Mouse (Mus musculus) splenic B cell, adult 2 months (primary cell): Measurements from ENCODE around the gene Supt16.

Source experiments
- DNase-seq: peaks from one replicate; pipeline ENCODE4 v3.0.0-alpha.2; 2011; ENCODE audit warnings: low read depth, low spot score
- H3K27me3 ChIP-seq: 2 replicates; pipeline ENCODE4 v1.6.1; 2012; ENCODE audit warnings: mild to moderate bottlenecking, low read length, moderate library complexity, mixed read lengths; ENCODE audit not compliant: control insufficient read depth, poor library complexity, insufficient read depth, severe bottlenecking
- H3K36me3 ChIP-seq: 2 replicates; pipeline ENCODE4 v1.6.1; 2012; ENCODE audit warnings: mild to moderate bottlenecking, low read length, moderate library complexity, mixed read lengths; ENCODE audit not compliant: control insufficient read depth, poor library complexity, insufficient read depth, severe bottlenecking

The Supt16 gene

GRCm38 (mm10) chr14:52189519-52189918 is 7.7 kb downstream of the Supt16 start:
- H3K27me3 ChIP-seq, result no peaks in the 10 kb centered on the region
- no peaks in the 10 kb centered on the region for H3K36me3 ChIP-seq
- DNase-seq, result peak; percentile 31

- DNase-seq, result no peak
- Histone ChIP-seq H3K27me3 (no peaks in the 10 kb centered on the region), H3K36me3 (no peaks in the 10 kb centered on the region)
These were observed 8.4 kb downstream of the Supt16 start for GRCm38 (mm10) chr14:52188788-52189187.

- Histone ChIP-seq H3K36me3 (peaks cover 16% of the 10 kb centered on the region; the same call in 1 of the 2 replicates), H3K27me3 (no peaks in the 10 kb centered on the region)
- DNase-seq, result peak; percentile 69
These were observed 30.6 kb downstream of the Supt16 start for GRCm38 (mm10) chr14:52166571-52166970.

- Histone ChIP-seq H3K36me3 (peaks cover 7% of the 10 kb centered on the region; the same call in 1 of the 2 replicates), H3K27me3 (no peaks in the 10 kb centered on the region)
- DNase-seq, result no peak
These were observed 36.3 kb downstream of the Supt16 start for GRCm38 (mm10) chr14:52160911-52161310.

- Histone ChIP-seq H3K27me3 (no peaks in the 10 kb centered on the region), H3K36me3 (peaks cover 3% of the 10 kb centered on the region; the same call in 1 of the 2 replicates)
- DNase-seq, result no peak
These were observed 42.2 kb downstream of the Supt16 start for GRCm38 (mm10) chr14:52155008-52155407.

DNA sequence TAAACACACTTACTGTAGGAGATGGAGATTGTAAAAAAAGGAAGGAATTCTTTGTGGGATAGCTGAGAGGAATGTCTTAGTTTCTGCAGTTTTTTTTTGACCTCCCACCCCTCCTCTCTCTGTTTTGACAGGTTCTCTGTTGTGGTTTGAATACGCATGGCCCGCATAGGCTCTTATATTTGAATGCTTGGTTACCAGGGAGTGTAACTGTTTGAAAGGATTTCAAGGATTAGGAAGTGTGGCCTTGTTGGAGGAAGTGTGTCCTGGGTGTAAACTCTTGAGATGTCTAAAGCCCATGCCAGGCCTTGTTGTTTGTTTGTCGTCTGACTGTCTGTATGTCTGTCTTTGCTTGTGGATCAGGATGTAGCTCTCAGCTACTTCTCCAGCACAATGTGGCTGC is 44.6 kb downstream of the Supt16 start:
- Histone ChIP-seq H3K36me3 (peaks cover 1% of the 10 kb centered on the region; the same call in 1 of the 2 replicates), H3K27me3 (no peaks in the 10 kb centered on the region)
- DNase-seq, result no peak

GRCm38 (mm10) chr14:52152179-52152578 is 45.0 kb downstream of the Supt16 start:
- H3K27me3 ChIP-seq, result no peaks in the 10 kb centered on the region
- DNase-seq, result no peak
- peaks cover 1% of the 10 kb centered on the region; the same call in 1 of the 2 replicates for H3K36me3 ChIP-seq

DNA sequence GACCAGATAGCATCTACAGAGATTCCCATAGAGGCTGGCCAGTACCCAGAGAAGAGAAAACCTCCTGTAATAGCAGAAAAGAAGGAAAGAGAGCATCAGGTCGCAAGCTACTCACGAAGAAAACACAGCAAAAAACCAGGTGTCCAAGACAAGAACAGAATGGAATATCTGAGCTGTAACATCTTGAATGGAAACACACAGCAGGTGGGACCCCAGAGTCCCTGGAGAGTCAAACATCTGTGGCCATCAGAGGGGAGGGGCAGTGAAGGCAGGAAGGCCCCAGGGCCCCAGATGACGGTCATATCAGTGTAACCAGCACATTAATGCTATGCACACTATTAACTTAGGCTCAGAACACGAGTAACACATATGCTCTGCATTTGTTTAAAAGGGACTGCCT is 47.3 kb downstream of the Supt16 start:
- Histone ChIP-seq H3K36me3 (peaks cover 1% of the 10 kb centered on the region; the same call in 1 of the 2 replicates), H3K27me3 (no peaks in the 10 kb centered on the region)
- peak; percentile 42 for DNase-seq

DNA sequence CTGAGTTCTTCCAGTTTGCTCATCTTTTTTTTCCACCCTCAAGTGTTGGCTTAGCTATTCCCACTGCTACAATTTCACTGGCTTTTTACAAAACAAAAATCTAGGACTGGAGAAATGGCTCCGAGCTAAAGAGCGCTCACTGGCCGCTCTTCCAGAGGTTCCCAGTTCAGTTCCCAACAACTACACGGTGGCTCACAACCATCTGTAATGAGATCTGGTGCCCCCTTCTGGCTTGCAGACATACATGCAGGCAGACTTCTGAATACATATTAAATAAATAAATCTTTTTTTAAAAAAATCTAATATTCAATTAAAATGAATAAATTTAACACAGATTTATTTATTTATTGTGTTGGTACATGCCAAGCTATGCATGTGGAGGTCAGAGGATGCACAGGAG is 50.7 kb downstream of the Supt16 start:
- H3K27me3 ChIP-seq, result no peaks in the 10 kb centered on the region
- DNase-seq, result peak; percentile 55
- peaks cover 1% of the 10 kb centered on the region; the same call in 1 of the 2 replicates for H3K36me3 ChIP-seq

- no peaks in the 10 kb centered on the region for H3K27me3 ChIP-seq
- peaks cover 1% of the 10 kb centered on the region; the same call in 1 of the 2 replicates for H3K36me3 ChIP-seq
- DNase-seq, result no peak
These were observed 53.1 kb downstream of the Supt16 start for GRCm38 (mm10) chr14:52144165-52144564.

DNA sequence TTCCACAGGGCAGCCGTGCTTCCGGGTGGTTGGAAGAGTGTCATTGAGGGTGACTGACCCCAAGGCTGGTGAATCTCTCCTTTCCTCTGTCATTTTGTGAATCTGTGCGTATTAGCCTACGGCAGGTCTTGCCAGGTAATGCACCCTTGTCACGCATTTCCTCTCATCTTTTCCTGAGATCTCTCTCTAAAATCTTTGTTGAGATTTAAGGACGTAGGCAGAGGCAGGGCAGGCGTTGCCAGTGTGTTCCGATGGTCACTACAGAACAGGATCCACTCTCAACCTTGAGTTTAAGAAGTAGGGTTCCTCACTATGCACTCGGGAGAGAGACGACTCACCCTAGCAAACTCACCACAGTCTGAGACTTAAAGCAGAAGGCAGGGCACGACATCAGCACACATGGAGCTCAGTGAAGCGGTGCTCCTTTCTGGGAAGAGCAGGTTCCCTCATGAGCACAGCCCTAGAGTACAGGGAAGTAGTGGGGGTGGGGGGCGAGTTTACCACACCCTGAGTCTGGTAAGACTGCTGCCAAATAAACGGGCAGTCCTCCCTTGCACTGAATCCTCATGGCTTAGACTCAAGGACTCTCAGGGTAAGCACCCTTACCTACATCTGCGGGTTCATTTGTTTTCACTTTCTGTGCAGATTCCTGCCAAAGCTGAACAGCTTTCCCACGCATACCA is 55.6 kb downstream of the Supt16 start:
- Histone ChIP-seq H3K27me3 (no peaks in the 10 kb centered on the region), H3K36me3 (no peaks in the 10 kb centered on the region)
- DNase-seq, result peak; percentile 37

GRCm38 (mm10) chr14:52140577-52141444 is 56.4 kb downstream of the Supt16 start:
- Histone ChIP-seq H3K27me3 (no peaks in the 10 kb centered on the region), H3K36me3 (no peaks in the 10 kb centered on the region)
- DNase-seq, result peak; percentile 67

- peak; percentile 29 for DNase-seq
- no peaks in the 10 kb centered on the region for H3K36me3 ChIP-seq
- no peaks in the 10 kb centered on the region for H3K27me3 ChIP-seq
These were observed 63.6 kb downstream of the Supt16 start for GRCm38 (mm10) chr14:52133584-52133983.

DNA sequence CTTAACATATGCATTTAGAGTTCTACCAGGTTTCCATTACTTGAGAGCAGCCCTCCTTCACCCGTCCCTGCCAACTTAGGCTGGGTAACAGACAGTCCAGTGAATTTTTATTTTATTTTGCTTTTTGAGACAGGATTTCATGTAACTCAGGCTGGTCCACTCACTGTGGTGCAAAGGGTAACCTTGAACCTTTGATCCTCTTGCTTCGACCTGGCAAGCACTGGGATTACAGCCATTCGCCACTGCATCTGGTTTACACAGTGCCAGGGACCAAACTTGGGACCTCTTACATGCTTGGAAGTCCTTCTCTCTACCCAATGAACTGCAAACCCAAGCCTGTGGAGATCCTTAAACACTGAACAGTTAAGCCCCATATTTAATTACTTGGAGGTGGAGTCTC is 72.6 kb downstream of the Supt16 start:
- no peaks in the 10 kb centered on the region for H3K27me3 ChIP-seq
- DNase-seq, result no peak
- no peaks in the 10 kb centered on the region for H3K36me3 ChIP-seq

DNA sequence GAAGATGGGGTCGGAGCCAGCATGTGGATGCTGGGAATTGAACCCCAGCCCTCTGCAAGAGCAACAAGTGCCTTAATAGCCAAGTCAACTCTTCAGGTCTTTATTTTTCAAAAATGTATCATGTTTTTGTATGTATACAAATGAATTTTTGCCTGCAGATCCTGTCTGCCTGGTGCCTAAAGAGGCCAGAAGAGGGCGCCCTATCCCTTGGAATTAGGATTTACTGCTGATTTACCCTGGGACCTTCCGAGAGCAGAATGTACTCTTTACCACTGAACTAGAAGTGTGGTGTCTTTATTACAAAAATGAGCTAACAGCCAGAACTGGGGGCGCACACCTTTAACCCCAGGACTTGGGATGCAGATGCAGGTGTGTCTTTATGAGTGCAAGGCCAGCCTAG is 73.3 kb downstream of the Supt16 start:
- Histone ChIP-seq H3K27me3 (no peaks in the 10 kb centered on the region), H3K36me3 (no peaks in the 10 kb centered on the region)
- DNase-seq, result peak; percentile 88
